Mouse (Mus musculus) granulocyte monocyte progenitor cell, adult 5-6 weeks (primary cell): ENCODE results near the gene Atp5d. TPM values are rescaled to one million over a fixed set of nuclear protein-coding genes. Genes with fewer than 3 reads are reported as not detected.
A peak's percentile ranks its signal among the peaks of the same experiment; 100 is the strongest.

Experiments
- ATAC-seq: replicated peaks from 2 replicates; pipeline ENCODE4 v1.8.0; 2016; ENCODE audit warnings: mild to moderate bottlenecking, moderate TSS enrichment, inconsistent platforms; ENCODE audit not compliant: poor library complexity, severe bottlenecking
- total RNA-seq, 2 experiments: library from RNA; stranded (forward) in 1 of 2; stranded (reverse) in 1 of 2; fragments of 200-712, 200-1000 nt in 1 of 2; fragments of >200 nt in 1 of 2; fragmentation: Nextera tagmentation in 1 of 2; gene quantifications; 2 replicates each; pipeline ENCODE4 v1.2.3; 2014 to 2017

Atp5d gene
- total RNA-seq, 2 experiments from 2014 or later, result 49.6 to 193 TPM

DNA sequence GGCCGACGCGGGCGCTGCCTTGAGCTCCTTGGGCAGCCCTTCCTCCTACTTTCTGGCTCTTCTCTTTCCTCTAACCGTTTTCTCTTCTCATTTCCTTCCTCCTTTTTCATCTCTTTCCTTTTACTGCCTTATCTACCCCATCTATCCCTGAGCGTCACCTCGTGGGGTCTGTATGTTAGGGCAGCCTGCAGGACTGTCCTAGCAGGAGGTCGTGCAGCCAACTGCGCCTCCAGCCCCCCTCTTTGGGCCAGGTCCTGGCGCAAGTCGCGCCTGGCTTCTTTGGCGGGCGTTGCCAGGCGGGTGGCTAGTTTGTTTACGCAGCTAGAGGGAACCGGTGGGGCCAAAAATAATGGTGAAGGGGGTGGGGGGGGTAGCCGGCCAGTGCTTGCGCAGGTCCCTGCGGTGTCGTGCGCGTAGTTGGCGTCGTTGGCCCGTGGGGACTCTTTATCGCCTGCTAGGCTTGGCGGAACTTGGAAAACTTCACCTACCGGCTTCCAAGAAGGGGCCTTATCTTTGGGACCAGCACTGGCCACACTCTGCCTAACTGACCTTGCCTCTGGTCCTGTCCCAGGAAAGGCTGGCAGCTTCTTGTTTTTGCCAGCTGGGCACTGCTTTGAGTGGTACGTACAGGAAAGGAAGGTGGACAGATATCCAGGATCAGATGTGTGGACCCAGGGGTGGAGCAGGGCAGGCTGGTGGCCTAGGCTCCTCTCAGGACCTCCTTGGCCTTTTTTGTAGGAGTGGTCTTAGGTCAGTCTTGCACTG lies 21.3 kb upstream of the Atp5d start:
- ATAC-seq, result peak; percentile 15; the same call in 1 of the 2 replicates

DNA sequence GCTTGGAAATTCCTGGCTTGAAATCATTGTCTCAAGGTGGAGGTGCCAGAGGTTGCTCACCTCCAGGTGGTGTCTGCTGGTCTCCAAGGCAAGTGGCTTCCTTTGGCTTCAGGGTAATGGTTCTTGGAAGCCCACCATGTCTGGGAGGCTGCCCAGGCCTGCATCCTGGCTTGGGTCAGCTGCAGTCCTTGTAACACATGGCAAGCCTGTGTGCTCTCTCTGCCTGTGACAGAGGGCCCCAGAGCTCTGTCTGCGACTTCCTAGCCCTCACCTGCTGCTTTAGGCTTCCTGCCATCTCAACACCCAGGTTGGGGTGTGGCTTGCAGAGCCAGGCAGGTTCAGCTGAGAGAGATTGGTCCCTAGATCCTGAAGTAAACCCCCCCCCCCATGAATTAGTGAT lies 20.7 kb upstream of the Atp5d start:
- no peak for ATAC-seq

DNA sequence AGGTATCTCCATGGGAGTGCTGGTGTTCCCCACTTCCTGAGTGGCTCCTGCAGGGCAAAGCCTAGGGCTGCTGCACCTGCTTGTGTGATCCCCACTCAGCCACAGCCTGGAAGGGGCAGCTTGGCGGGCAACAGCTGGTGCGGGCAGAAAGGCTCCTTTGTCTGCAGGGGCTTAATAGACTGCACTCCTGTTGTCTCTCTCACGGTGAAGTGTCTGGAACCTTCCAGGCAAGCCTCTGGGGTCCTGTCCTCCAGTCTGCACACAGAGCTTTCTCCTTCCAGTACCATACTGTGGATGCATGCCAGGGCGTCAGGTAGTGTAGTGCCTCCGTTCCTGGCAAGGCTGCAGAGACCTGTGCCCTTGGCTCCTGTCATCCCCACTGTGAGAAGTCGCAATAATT lies 19.9 kb upstream of the Atp5d start:
- ATAC-seq, result no peak

DNA sequence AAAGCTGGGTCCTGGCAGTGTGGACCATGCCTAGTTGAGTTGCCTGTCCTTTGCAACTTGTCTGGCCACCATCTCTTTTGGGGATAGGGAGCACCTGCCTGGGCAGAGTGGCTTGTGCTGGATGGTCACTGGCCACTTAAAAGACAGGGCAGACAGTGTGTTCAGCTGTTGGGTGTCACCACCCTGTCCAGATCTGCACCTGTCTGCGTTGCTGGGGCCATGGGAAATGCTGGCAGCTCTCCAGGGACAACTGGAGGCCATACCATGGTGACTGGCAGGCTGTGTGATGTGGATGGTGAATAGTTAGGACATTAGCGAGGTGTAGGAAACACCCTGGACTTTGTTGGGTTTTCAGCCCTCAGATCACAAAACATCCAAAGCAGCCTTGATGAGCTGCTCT lies 18.3 kb upstream of the Atp5d start:
- no peak for ATAC-seq

DNA sequence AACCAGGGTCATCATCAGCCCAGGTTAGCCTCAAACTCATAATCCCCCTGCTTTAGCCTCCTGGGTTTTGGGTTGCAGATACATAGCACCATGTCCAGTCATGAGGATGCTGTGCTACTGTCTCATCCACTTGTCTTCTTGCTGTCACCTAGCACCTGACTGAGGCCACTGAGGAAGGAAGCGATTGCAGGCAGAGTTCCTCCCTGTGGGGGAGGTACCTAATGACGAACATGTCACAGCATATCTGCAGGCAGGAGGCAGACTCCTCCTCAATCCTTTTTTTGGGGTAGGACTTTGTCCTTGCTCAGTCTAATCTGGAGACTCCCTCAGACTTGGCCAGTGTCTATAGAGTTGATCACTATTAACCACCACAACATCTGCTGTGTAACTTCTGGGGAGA lies 16.8 kb upstream of the Atp5d start:
- ATAC-seq, result peak; percentile 35

DNA sequence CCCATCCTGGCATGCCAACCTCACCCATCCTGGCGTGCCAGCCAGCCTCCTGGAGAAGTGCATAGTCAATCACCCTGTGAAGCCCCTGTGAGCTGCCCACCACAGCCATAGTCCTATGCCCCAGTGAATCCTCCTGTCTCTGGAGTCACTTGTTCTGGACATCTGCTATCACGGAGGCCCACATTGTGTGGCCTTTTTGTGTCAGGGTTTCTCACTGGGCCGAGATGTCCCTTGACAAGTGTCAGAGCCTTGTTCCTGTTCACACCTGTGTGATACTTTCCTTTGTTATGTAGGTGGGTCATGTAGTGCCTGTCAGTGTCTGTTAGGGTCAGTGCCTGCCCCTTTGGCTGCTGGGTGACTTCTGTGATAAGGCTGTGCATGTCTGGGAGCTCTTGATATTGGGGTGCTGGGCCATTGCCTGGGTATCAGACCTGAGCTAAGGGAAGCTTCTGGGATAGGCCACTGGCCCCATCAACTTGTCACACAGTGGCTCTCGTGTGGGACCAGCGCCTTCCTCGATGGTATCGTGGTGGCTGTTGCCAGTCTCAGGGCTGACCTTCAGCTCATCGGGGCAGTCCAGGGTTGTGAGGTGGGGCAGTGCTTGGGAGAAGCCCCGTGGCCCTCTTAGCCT lies 14.4 kb upstream of the Atp5d start:
- ATAC-seq, result no peak

DNA sequence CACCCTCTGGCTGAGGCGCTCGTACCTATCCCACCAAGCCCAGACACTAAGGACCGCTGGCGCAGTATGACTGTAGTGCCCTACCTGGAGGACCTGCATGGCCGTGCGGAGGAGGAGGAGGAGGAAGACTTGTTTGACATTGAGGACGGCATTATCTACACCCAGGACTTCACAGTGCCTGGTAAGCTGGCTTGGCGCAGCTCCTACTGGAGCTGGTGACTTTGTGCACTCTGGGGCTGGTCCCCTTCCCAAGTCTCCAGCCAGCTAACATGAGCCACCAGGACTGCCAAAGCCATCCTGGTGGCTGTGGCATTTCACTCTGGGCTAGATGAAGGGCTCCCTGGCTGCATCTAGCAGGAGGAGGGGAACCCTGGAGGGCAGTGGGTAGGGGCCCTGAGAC lies 10.5 kb upstream of the Atp5d start:
- no peak for ATAC-seq

DNA sequence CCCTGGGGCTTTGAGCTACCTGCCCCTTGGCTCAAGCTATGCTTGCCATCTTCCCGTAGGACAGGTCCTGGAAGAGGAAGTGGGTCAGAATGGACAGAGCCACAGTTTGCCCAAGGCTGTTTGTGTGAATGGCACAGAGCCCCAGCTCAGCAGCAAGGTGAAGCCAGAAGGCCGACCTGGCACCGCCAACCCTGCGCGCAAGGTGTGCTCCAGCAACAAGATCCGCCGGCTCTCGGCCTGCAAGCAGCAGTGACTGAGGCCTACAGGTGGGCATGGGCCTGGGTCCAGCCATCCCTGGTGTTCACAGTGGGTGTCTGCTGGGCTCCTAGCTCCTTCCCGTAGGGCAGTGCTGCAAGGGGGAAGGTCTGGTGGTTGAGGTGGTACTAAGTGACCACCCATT lies 8.6 kb upstream of the Atp5d start:
- no peak for ATAC-seq

DNA sequence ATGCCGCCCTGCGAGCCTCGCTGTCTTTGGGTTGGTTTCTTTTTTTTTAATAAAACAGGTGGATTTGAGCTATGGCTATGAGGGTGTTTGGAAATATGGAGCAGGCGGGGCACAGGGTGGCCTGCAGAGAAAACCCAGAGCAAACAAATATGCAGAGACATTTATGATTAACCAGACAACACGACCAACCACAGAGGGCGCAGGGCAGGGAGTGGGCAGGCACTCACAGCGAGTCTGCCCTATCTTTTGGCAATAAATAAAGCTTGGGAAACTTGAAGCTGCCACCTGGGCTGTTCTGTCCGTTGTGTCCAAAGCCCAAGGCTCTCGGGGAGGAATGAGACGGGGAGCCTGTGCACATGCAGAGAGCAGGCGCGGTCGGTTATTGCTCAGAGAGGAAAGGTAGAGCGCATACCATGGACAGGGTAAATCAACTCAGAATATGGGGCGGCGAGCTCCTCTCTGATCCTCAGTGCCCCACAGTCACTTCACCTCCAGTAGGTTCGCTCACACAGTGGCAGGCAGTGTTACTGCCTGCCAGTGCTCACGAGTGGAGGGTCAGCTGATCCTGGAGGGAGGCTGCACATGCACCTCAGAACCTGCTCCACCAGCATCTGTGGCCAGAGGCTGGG lies 7.9 kb upstream of the Atp5d start:
- ATAC-seq, result no peak

DNA sequence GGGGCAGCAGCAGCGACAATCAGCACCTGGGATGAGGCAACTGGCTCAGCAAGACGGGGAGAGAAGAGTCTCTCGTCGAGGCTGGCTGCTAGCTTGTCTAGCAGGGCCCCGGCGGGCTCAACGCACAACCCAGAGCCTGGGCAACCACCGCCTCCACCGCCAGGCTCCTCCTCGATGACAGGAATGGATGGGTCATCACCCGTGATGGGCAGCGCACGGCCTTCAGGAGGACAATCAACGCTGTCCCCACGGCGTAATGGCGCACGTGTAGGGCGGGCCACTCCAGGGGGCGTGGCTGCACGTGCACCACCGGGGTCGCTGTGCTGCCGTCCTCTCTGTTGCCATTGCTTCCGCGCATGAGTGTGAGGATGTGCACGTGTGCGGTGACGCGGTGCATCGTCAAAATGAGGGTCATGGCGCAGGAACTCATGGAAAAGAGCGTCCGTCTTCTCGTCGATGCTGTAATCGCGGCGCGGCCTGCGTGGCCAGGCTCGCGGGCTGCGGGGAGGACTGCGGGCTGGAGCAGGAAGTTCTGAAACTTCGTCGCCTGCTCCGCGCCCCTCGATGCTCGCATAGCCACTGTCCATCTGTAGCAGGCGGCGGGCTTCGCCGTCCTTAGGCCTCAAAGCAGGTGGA lies 7.0 kb upstream of the Atp5d start:
- peak; percentile 45 for ATAC-seq

DNA sequence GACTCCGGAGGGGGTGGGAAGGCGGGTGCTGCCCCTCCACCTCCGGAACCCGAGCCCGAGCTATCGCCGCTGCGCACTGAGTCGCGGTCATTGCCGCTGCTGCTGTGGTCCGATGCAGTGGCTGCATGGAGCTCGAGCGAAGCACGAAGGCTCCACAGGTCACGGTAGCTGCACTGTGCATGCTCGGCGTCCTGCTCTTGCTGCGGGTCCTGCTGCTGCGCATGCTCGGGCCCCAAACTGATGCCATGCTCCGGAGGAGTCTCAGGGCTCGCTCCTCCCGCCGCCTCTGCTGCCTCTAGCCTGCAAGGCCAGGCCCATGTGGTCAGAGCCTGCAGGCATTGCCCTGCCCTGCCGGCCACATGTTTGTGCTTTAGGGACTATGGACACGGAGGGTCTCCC lies 6.5 kb upstream of the Atp5d start:
- no peak for ATAC-seq

DNA sequence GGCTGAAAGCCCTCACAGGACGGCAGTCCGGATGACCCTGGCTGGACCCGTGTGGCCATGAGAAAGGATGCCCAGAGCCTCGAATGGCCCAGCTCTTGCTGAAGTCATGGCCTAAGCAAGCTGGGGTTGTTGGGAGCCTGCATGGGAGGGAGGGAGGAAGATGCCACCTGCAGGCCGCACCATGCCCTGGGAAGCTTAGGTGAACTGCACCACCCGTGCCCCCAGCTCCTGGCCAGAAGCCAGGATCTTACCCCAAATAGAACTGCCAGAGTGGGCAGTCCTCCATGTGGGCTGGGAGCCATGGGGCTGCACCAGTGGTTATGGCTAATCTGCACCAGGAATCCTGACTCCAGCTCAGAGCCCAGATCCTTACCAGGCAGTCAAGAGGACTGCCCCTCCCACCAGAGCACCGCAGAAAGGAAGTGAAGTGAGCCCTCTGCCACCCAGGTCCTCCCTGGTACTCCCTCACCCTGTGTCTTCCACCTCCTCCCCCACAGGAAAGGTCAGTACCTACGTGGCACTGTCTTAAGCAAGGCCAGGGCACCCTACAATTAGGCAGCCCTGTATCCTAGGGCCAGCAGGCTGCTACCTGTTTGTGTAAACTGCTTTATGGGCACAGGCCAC lies 5.1 kb upstream of the Atp5d start:
- peak; percentile 20; the same call in 1 of the 2 replicates for ATAC-seq

DNA sequence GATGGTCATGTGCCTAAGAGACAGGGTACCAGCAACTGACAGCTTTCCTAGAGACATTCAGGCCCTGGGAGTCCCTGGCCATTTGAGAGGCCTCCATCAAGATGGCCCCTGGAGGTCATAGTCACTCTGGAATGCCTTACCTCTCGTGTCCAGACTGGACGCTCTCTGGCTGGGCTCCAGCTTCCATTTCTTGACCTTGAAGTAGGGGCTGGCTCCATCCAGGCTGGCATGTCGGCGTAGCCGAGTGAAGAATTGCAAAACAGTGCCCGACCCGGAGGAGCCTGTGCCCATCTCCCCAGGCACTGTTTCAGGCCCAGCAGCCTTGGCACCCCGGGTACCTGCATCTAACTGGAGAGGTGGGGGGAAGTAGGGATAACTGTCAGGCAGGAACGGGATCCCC lies 4.0 kb upstream of the Atp5d start:
- ATAC-seq, result no peak

DNA sequence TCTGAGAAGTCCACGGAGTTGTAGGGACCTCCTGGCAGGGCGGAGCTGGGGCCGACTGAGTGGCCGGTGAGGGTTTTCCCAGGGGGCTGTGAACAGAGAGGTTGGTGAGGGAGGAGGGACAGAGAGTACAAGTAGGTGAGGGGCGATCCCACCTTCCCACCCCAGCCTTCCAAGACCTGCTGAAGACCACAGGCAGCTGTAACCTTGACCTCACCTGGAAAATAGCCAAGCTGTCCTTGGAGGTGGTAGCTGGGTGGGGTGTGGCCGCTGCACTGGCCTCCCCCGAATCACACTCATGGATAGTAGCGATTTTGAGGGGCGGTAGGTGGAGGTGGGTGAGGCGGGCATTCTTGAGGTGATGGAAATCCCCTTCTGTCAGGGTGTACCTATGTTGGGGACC lies 3.3 kb upstream of the Atp5d start:
- no peak for ATAC-seq

DNA sequence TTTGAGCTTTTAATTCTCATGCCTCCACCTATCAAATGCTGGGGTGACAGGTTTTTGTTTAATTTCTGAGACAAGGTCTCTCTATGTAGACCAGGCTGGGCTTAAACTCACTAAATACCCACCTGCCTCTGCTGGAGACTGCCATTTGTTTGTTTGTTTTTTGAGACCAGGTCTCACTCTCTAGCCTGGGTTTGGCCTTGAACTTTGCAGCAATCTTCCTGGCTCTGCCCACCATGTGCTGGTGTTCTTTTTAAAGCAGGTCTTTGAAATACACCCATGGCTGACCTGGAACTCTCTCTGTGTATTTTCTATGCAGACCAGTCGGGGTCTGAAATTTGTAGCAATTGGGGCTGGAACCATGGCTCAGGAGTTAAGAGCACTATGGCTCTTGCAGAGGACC lies 2.8 kb upstream of the Atp5d start:
- no peak for ATAC-seq

DNA sequence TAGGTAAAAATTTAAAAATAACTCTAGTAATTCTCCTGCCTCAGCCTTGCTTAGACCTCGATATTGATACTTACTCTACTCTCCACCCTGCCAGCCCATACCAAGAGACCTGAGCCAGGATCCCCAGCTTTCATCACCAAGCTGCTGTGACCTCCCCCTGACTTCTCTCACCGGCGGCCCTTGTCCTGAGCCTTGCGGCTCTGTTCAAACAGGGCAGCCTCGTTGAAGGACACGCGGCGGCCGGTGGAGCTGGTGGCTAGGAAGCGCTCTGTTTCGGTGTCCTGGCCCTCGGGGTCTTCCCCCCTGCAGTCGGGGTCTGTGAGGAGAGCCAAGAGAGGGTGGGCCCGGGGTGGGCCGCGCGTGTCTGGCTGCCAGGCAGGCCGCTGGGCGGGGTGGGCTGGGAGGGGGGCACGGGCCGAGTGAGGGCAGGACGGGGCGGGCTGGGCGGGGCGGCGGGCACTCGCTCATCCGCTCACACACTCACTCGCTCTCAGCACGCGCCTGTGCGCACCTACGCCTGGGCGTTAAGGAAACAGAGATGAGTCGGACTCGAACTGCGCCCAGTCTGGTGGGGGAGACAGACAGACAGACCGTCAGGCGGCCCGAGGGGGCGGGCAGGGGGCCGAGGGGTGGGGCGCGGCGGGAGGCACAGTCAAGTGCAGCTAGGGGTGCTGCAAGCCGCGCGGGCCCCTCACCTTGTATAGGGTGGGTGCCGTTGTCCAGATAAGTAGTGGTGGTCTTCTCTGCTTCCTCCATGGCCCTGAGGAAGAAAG lies 2.1 kb upstream of the Atp5d start:
- no peak for ATAC-seq

DNA sequence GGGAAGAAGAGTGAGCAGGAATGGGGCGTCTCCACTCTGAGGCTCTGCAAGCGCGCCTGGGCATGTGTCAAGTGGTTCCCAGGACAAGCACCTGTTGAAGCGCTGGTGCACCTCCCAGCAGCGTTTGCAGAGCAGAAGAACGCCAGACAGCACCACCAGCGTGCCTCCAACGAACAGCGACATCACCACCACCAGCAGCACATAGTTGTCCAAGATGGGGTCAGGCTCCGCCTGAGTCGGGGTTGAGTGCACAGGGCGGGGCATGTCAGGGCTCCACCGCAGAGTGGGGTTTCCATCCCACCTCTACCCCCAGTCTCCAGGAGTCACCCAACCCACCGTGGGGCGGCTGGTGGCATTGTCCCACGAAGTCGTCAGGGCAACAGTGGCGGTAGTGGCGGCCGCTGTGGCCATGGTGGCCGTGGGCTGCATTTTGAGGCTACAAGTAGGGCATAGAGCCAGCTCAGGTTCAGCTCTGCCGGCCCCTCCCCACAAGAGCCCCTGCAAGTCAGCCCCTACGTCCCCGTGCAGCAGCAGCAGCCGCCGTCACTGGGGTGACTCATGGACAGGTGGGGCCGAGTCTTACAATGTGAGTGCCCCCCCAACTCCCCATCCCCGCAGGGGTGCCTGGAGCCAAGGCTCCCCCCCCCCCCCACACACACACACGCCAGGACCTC lies 1.3 kb upstream of the Atp5d start:
- no peak for ATAC-seq

DNA sequence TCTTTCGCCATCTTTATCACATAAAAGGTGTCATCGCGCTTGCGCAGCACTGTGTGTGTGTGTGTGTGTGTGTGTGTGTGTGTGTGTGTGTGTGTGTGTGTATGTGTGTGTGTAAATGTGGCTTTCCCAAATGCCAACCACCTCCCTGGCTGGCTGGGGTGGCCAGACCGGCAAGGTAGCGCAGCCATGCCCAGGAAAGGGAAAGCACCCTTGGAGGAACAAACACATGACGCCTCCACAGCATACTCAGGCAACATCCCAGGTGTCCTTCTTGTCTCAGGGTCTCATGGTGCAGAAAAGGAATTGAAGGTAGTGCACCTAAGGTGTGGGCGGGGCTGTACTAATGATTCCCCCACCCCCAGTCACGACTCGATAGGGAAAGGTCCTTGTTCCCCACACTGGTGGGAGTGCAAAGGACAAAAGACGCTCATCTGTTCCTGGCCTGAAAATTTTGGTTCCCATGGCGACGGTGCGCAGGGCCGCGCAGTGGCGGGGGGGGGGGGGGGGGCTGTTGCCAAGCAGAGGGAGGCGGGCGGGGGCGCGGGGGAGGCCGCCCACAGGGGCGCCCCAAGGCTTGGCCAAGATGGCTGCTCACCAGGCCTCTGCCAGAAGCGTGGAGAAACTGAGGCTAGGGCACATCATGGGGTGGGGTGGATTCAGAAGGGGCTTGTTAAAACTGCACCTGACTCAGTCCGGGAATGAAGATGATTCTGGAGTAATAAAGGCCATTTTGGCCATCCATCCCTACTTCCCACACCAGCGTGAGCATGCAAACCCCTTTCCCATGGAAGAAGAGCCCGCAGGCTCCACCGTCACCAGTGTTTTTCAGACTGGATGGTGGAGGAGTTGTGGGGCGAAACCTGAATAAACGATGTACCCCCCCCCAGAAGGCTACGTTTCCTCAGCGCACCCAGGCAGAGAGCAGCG lies 543 bp upstream of the Atp5d start:
- ATAC-seq, result no peak

DNA sequence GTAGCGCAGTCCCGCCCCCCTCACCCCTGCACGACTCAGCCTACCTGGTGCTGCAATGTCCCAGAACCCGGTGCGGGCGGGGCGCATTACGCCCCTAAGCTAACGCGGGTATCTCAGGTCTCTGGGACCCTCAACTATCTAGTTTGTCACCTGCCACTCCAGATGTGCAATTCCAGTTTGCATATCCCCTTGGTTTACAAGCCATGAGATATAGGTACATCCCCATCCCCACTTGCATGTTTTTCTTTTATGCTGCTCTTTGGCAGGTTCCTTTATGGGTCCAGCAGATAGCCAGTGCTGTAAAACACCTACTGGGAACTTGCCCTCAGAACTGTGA lies 975 bp downstream of the Atp5d start:
- ATAC-seq, result no peak; the same call in 1 of the 2 replicates
